Mouse (Mus musculus) myocyte (in vitro differentiated cells): Measurements from ENCODE around the gene Cyp11a1. TPM values are rescaled to one million over a fixed set of nuclear protein-coding genes. Genes with fewer than 3 reads are reported as not detected.

ENCODE experiments used
- H3K27me3 ChIP-seq: one replicate; pipeline ENCODE4 v1.6.1; 2011; ENCODE audit not compliant: control insufficient read depth, insufficient read depth, insufficient read length
- H3K36me3 ChIP-seq: one replicate; pipeline ENCODE4 v1.6.1; 2011; ENCODE audit not compliant: control insufficient read depth, insufficient read depth
- H3K4me2 ChIP-seq: one replicate; pipeline ENCODE4 v1.6.1; 2011; ENCODE audit warnings: low read depth, control low read depth
- H3K4me3 ChIP-seq: one replicate; pipeline ENCODE4 v1.5.1; 2011; ENCODE audit warnings: mild to moderate bottlenecking, control low read depth, moderate library complexity
- H3K79me2 ChIP-seq: one replicate; pipeline ENCODE4 v1.6.1; 2011; ENCODE audit not compliant: control insufficient read depth, insufficient read depth
- H3ac ChIP-seq: one replicate; pipeline ENCODE4 v1.6.1; 2011; ENCODE audit not compliant: control insufficient read depth, insufficient read length
- CEBPB ChIP-seq: IDR thresholded peaks from 2 replicates; pipeline ENCODE4 v1.6.1; 2011; ENCODE audit warnings: mild to moderate bottlenecking, moderate library complexity; ENCODE audit not compliant: poor library complexity, insufficient read depth, severe bottlenecking
- E2F4 ChIP-seq: IDR thresholded peaks from one replicate; pipeline ENCODE4 v1.6.1; 2011; ENCODE audit warnings: mild to moderate bottlenecking, control low read depth, moderate library complexity; ENCODE audit not compliant: insufficient read depth
- MAX ChIP-seq: IDR thresholded peaks from one replicate; pipeline ENCODE4 v1.6.1; 2011; ENCODE audit warnings: low read depth, mild to moderate bottlenecking, control low read depth
- MYOD1 ChIP-seq, 3 experiments: IDR thresholded peaks; one replicate each; pipeline ENCODE4 v1.6.1; 2011; ENCODE audit warnings: control low read depth in 2 of 3, low read depth in 2 of 3, mild to moderate bottlenecking in 2 of 3, moderate library complexity in 1 of 3; ENCODE audit not compliant: insufficient read length in 2 of 3, control insufficient read depth in 1 of 3
- MYOG ChIP-seq, 3 experiments: IDR thresholded peaks; one replicate each; pipeline ENCODE4 v1.6.1; 2011; ENCODE audit warnings: control low read depth in 2 of 3, low read depth in 2 of 3, mild to moderate bottlenecking in 2 of 3; ENCODE audit not compliant: insufficient read length in 2 of 3, control insufficient read depth in 1 of 3, insufficient read depth in 1 of 3
- POLR2A ChIP-seq: IDR thresholded peaks from one replicate; pipeline ENCODE4 v1.6.1; 2011; ENCODE audit warnings: low read depth, mild to moderate bottlenecking, control low read depth, moderate library complexity; ENCODE audit not compliant: insufficient read length
- POLR2AphosphoS2 ChIP-seq: IDR thresholded peaks from one replicate; pipeline ENCODE4 v1.6.1; 2011; ENCODE audit warnings: low read depth, control low read depth; ENCODE audit not compliant: insufficient read length
- REST ChIP-seq: IDR thresholded peaks from one replicate; pipeline ENCODE4 v1.6.1; 2011; ENCODE audit warnings: mild to moderate bottlenecking, control low read depth, moderate library complexity; ENCODE audit not compliant: insufficient read depth, insufficient read length
- SRF ChIP-seq: IDR thresholded peaks from one replicate; pipeline ENCODE4 v1.6.1; 2011; ENCODE audit warnings: low read depth; ENCODE audit not compliant: control insufficient read depth, insufficient read length
- TCF12 ChIP-seq: IDR thresholded peaks from one replicate; pipeline ENCODE4 v1.6.1; 2011; ENCODE audit warnings: mild to moderate bottlenecking, control low read depth; ENCODE audit not compliant: poor library complexity, insufficient read depth, severe bottlenecking
- TCF3 ChIP-seq: IDR thresholded peaks from one replicate; pipeline ENCODE4 v1.6.1; 2011; ENCODE audit warnings: low read depth, control low read depth; ENCODE audit not compliant: insufficient read length
- USF1 ChIP-seq: IDR thresholded peaks from one replicate; pipeline ENCODE4 v1.6.1; 2011; ENCODE audit warnings: low read depth, mild to moderate bottlenecking, control low read depth, moderate library complexity
- polyA plus RNA-seq: library from polyadenylated mRNA; unstranded; fragments of >200 nt; fragmentation: generic; extraction: Trizol; gene quantifications from one replicate; pipeline ENCODE4 v1.2.1, GENCODE M21; 2012; ENCODE audit warnings: missing spikeins

Cyp11a1 gene
- polyA plus RNA-seq, 1 experiment: 0.11 TPM

DNA sequence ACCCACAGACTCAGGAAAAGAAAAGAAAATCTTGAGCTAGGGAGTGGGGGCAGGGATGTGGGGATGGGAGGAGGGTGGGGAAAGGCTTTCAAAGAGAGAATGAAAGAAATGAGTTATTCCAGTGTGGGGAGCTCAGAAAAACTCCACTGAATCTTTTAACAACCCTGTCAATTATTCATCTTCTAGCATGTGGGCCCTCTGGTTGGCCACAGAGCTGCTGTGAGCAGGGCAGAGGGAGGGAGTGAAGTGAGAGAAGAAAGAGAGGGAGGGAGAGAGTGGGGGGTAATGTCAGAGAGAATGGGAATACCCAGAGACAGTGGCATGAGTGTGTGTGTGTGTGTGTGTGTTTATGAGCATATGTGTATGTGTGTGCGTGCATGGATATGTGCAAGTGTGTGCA, 47.8 kb downstream of the Cyp11a1 start:
- H3K36me3 ChIP-seq: no peaks in the 10 kb centered on the region
- no peak overlapping the region for H3K4me3 ChIP-seq
- H3K79me2 ChIP-seq: no peaks in the 10 kb centered on the region
- H3ac ChIP-seq: no peak overlapping the region
- H3K27me3 ChIP-seq: peaks cover 8% of the 10 kb centered on the region
- H3K4me2 ChIP-seq: no peak overlapping the region
- TF ChIP-seq POLR2A (no peak), REST (no peak), MYOG (IDR thresholded peaks at IDR 0.05; ENCODE audit: control insufficient read depth in 1 of 3, insufficient read depth in 1 of 3, insufficient read length in 2 of 3, low read depth in 2 of 3) (no peak), POLR2AphosphoS2 (no peak), MYOD1 (IDR thresholded peaks at IDR 0.05; ENCODE audit: control insufficient read depth in 1 of 3, insufficient read length in 2 of 3, low read depth in 2 of 3) (no peak), E2F4 (no peak), MAX (no peak), TCF3 (no peak), SRF (no peak), CEBPB (no peak), USF1 (no peak), TCF12 (no peak)

DNA sequence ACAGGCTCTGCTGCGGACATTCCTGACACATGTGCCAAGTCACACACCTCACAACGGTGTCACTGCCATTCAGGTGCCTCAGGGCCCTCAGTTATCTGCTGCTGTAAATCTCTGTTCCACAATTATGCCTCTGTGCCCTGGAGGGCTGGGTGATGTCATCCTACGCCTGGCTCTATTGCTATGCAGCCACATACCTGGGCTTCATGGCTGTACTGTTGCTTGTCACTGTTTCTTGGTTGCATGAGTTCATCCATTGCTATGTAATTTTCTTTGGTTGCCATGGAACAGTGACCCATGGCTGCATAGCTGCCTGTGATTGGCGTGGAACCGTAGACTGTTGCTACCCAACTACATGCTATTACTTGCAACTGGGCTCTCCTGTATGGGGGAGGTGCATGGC, 49.5 kb downstream of the Cyp11a1 start:
- H3K27me3 ChIP-seq: peaks cover 5% of the 10 kb centered on the region
- no peak overlapping the region for H3K4me3 ChIP-seq
- no peak for TF ChIP-seq TCF3
- no peak for TF ChIP-seq POLR2AphosphoS2
- TF ChIP-seq POLR2A: no peak
- TF ChIP-seq TCF12: no peak
- no peak for TF ChIP-seq USF1
- no peak for TF ChIP-seq CEBPB
- TF ChIP-seq SRF: no peak
- TF ChIP-seq MYOG (IDR thresholded peaks at IDR 0.05; ENCODE audit: control insufficient read depth in 1 of 3, insufficient read depth in 1 of 3, insufficient read length in 2 of 3, low read depth in 2 of 3): no peak
- no peak for TF ChIP-seq REST
- TF ChIP-seq E2F4: no peak
- H3K36me3 ChIP-seq: no peaks in the 10 kb centered on the region
- H3ac ChIP-seq: no peak overlapping the region
- no peaks in the 10 kb centered on the region for H3K79me2 ChIP-seq
- H3K4me2 ChIP-seq: no peak overlapping the region

DNA sequence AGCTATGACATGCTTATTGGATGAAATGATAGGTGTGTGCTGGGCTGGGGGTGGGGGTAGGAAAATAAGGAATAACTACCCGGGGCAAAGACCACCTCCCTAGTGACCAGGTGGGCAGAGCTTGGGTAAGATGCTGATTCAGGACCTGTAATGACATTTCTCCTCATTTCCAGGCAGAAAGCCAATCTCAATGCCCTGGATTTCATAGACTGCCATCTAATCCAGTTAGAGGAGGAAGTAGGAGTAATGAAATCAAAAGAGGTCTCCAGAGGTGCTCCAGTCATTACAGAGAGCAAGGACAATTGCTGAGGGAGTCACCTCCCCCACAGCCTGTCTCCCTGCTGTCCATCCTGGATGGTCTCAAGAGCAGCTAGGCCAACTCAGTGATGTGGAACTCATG, 53.7 kb downstream of the Cyp11a1 start:
- Histone ChIP-seq H3K36me3 (no peaks in the 10 kb centered on the region), H3K4me2 (no peak overlapping the region), H3ac (no peak overlapping the region), H3K4me3 (no peak overlapping the region), H3K79me2 (no peaks in the 10 kb centered on the region), H3K27me3 (peaks cover 31% of the 10 kb centered on the region)
- TF ChIP-seq MYOD1 (IDR thresholded peaks at IDR 0.05; ENCODE audit: control insufficient read depth in 1 of 3, insufficient read length in 2 of 3, low read depth in 2 of 3) (no peak), REST (no peak), MYOG (IDR thresholded peaks at IDR 0.05; ENCODE audit: control insufficient read depth in 1 of 3, insufficient read depth in 1 of 3, insufficient read length in 2 of 3, low read depth in 2 of 3) (no peak), POLR2A (no peak), SRF (no peak), E2F4 (no peak), USF1 (no peak), TCF3 (no peak), MAX (no peak), CEBPB (no peak), TCF12 (no peak)

DNA sequence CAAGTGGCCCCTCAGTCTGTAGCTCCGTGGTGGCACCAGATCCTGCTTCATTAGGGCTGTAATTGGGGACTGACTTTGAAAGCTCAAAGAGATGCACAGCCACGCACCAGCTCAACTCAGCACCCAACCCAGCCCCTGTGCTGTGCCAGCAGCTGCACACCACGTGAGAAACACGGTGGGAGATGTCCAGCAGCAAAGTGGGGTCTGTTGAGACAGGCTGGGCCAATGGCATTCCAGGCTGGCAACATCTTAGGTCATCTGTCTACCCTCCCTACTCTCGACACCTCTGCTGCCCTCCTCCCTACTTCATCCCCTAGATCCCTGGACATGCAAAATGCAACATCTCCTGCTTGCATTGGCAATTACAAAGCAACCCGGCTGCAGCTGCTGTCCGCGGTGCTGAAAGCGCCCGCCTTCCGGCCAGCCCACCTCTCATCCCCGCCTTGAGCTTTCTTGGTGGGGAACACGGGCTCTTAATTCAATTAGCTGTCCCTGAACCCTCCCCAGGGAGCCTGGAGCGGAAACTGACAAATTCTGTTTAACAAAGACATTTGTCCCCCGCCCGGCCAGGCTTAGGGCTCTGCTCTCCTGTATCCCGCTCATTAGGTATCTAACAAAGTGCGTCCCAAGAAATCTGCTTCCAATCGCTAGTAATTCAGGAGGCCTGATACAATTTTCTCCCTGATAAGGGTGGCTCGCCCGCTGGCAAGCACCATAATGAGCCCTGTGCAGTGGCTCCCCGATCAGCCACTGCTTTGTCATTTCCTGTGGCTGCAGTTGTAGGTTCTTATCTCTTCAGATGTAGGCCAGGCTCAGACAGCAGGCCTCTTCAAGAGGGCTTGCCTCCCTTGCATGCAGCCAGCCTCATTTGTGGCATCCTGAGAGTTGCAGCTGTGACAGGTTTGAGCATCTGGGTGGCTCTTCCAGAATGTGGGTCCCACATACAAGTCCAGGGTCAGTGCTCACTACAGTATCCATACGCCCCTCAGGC, 54.8 kb downstream of the Cyp11a1 start:
- Histone ChIP-seq H3K79me2 (no peaks in the 10 kb centered on the region), H3K27me3 (peaks cover 40% of the 10 kb centered on the region), H3K4me2 (no peak overlapping the region), H3K4me3 (no peak overlapping the region), H3ac (no peak overlapping the region), H3K36me3 (no peaks in the 10 kb centered on the region)
- peak; percentile 91 for TF ChIP-seq REST
- no peak for TF ChIP-seq E2F4

DNA sequence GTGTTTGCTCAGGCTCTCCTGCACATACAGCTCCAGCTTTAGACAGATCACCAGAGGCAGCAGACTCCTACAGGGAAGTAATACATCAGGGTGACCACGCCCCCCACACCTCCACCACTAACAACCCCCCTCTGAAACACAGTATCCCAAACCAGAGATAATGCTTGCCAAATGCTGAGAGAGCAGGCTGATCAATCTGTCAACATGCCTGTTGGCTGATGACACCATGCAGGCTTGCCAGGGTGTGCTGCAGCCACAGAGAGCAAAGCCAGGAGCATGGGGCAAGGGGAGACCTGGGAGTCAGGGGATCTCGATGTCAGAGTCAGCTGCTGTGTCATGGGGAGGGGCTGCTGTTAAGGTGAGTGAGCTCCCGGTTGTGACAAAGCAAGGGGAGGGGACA, 57.3 kb downstream of the Cyp11a1 start, which contains the start of gene Stra6:
Gene Stra6 (plus strand): TSS at position 258 of the 400 bp plus-strand sequence.
- Histone ChIP-seq H3K4me3 (no peak within 1 kb of the TSS), H3K27me3 (peaks cover 47% of the 10 kb centered on the region), H3K4me2 (no peak within 1 kb of the TSS), H3K79me2 (no peaks in the 10 kb centered on the region), H3K36me3 (no peaks in the 10 kb centered on the region), H3ac (no peak within 1 kb of the TSS)
- no peak for TF ChIP-seq MAX
